Mouse (Mus musculus) adipocyte (in vitro differentiated cells): ENCODE measurements at regions not wholly inside any gene's neighbourhood (a gene's known extent, or its start where the extent isn't known, plus 50 kb on each side); places are given as distances from the start of the nearest gene placed in this dataset.

Source experiments
- DNase-seq: peaks from one replicate; pipeline ENCODE4 v3.0.0-alpha.2; 2016; ENCODE audit warnings: low spot score

- no peak for DNase-seq
These were observed 281.0 kb upstream of the 4930452B06Rik start for GRCm38 (mm10) chr14:8946851-8947625.

- DNase-seq: peak; percentile 63
These were observed 269.1 kb upstream of the 4930452B06Rik start for GRCm38 (mm10) chr14:8935121-8935520.
